In the genomic region with DNA sequence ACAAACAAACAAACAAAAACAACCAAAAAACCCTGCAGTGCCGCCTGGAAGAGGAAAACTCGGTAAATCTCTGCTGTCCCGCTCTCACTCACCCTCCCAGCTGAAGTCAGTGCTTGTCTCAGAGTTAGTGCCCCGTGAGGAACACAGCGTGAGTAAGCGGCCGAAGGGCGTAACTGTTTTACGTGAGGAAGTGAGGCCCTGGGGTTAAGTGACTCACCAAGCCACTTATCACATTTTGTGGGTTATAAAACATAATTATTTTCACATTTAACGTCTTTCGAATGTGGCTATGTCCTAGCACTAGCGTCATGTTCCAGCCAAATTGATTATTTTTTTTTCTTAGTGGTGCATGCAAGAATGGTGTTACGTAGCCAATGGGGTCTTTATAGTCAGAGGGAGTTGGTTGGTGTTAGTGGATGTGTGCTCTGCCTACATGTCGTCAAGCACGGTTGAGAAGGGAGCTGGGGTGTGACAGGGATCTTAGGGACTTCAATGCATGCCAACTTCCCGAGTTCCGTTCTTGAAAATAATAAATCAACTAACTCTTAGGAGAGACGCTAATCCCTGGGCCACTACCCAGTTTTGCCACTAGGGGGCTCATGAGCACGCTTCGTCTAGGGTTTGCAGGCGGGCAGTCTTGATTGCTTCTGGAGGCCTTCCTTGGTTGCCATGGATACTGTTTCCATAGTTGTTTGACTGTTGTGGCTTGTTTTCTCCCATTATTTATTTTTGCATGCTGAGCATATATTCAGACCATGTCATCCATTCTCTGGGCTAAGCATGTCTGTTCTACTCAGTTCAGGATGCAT, we compare ENCODE assay signal across 7 mouse cellular contexts. TPM values are rescaled to one million over a fixed set of nuclear protein-coding genes. Genes with fewer than 3 reads are reported as not detected.
DNase-seq lines count a peak whose midpoint lies in the region; ATAC-seq lines count a peak whose summit lies in the region.

No protein-coding gene starts in this region.

- peak; percentile 93 for ATAC-seq in intestine, embryonic 15.5 days
- ATAC-seq in midbrain, embryonic 13.5 days: peak; percentile 73

- H3K36me3 ChIP-seq in intestine, embryonic 15.5 days: no peaks in the 10 kb centered on the region
- no peaks in the 10 kb centered on the region for H3K36me3 ChIP-seq in midbrain, embryonic 13.5 days

- peak; percentile 68 to 74 for DNase-seq in adrenal gland, adult 18-20 months (ENCODE audit: low spot score in 2 of 2)
- peak; percentile 75 to 87 for DNase-seq in cerebellum, postnatal 4 days (ENCODE audit: low spot score in 2 of 2)
- peak; percentile 74 for DNase-seq in gastrocnemius, adult 18-20 months (ENCODE audit: low spot score)
- DNase-seq in left cerebral cortex, postnatal 14 days (ENCODE audit: low spot score in 2 of 2): peak; percentile 88 to 93
- DNase-seq in skeletal muscle tissue, adult 2 months (ENCODE audit: low read depth, low spot score): peak; percentile 74

- H3K27ac ChIP-seq in intestine, embryonic 15.5 days: 0 out of 2 replicates have a peak overlapping the region, but pooled peaks have one; percentile 52
- 0 out of 2 replicates have a peak overlapping the region, but pooled peaks have one; percentile 40 for H3K27ac ChIP-seq in midbrain, embryonic 13.5 days

- H3K9ac ChIP-seq in intestine, embryonic 15.5 days: no peak overlapping the region
- no peak overlapping the region for H3K9ac ChIP-seq in midbrain, embryonic 13.5 days (replicated peaks)

- peak overlapping the region; percentile 30 for H3K4me2 ChIP-seq in intestine, embryonic 15.5 days (replicated peaks)
- H3K4me2 ChIP-seq in midbrain, embryonic 13.5 days (replicated peaks): no peak overlapping the region

- no peaks in the 10 kb centered on the region for H3K27me3 ChIP-seq in intestine, embryonic 15.5 days (replicated peaks)
- H3K27me3 ChIP-seq in midbrain, embryonic 13.5 days: peaks cover 6% of the 10 kb centered on the region

- no peaks in the 10 kb centered on the region for H3K4me1 ChIP-seq in intestine, embryonic 15.5 days (replicated peaks)
- H3K4me1 ChIP-seq in midbrain, embryonic 13.5 days (replicated peaks): peaks cover 8% of the 10 kb centered on the region; the same call in 1 of the 2 replicates

- intact Hi-C loops in left cerebral cortex, postnatal 14 days (cut with DNase I): loop anchor here (2.0 kb wide), 2 partner anchors 44 to 76 kb away; a partner anchor contains a TSS

- 42% methylated on average over 21 of the region's 21 CpGs for WGBS in intestine, embryonic 15.5 days
- 53% methylated on average over 21 of the region's 21 CpGs for WGBS in midbrain, embryonic 13.5 days

- no peaks in the 10 kb centered on the region for H3K9me3 ChIP-seq in intestine, embryonic 15.5 days
- no peaks in the 10 kb centered on the region for H3K9me3 ChIP-seq in midbrain, embryonic 13.5 days

- H3K4me3 ChIP-seq in intestine, embryonic 15.5 days (replicated peaks): no peak overlapping the region
- no peak overlapping the region for H3K4me3 ChIP-seq in midbrain, embryonic 13.5 days (replicated peaks)

RNA-seq across cellular contexts. Expression of a gene that starts 10.7 kb away (rescaled TPM):
- total RNA-seq in adrenal gland, adult 18-20 months (2021): not detected
- not detected for total RNA-seq in gastrocnemius, adult 18-20 months (2021)
- 2.6 and 2.8 TPM in 2 replicates for polyA plus RNA-seq in intestine, embryonic 15.5 days (2015; fragmentation: Nextera tagmentation; extraction: Ambion mirVana)
- not detected for total RNA-seq in left cerebral cortex, postnatal 14 days (2021)
- not detected in 2 replicates for polyA plus RNA-seq in midbrain, embryonic 13.5 days (2015; fragmentation: Nextera tagmentation; extraction: Ambion mirVana)

RNA-seq across cellular contexts. Expression of a gene that starts 23.4 kb away (rescaled TPM):
- not detected for total RNA-seq in adrenal gland, adult 18-20 months (2021)
- total RNA-seq in gastrocnemius, adult 18-20 months (2021): not detected
- polyA plus RNA-seq in intestine, embryonic 15.5 days (2015; fragmentation: Nextera tagmentation; extraction: Ambion mirVana): not detected in 2 replicates
- total RNA-seq in left cerebral cortex, postnatal 14 days (2021): not detected
- not detected in 2 replicates for polyA plus RNA-seq in midbrain, embryonic 13.5 days (2015; fragmentation: Nextera tagmentation; extraction: Ambion mirVana)

RNA-seq across cellular contexts. Expression of a gene that starts 35.8 kb away (rescaled TPM):
- total RNA-seq in adrenal gland, adult 18-20 months (2021): not detected
- not detected for total RNA-seq in gastrocnemius, adult 18-20 months (2021)
- polyA plus RNA-seq in intestine, embryonic 15.5 days (2015; fragmentation: Nextera tagmentation; extraction: Ambion mirVana): not detected in 2 replicates
- total RNA-seq in left cerebral cortex, postnatal 14 days (2021): not detected
- polyA plus RNA-seq in midbrain, embryonic 13.5 days (2015; fragmentation: Nextera tagmentation; extraction: Ambion mirVana): not detected in 2 replicates

RNA-seq across cellular contexts. Expression of a gene that starts 38.7 kb away (rescaled TPM):
- 1 to 10 TPM in 1 of 2 experiments, under 1 TPM in 1; 0.10 to 7.1 TPM for total RNA-seq in adrenal gland, adult 18-20 months (2021)
- total RNA-seq in gastrocnemius, adult 18-20 months (2021): under 1 TPM; 0.09 to 0.69 TPM
- polyA plus RNA-seq in intestine, embryonic 15.5 days (2015; fragmentation: Nextera tagmentation; extraction: Ambion mirVana): 0.05 TPM in 1 of 2 replicates, not detected in the other
- total RNA-seq in left cerebral cortex, postnatal 14 days (2021): under 1 TPM; 0.68 to 0.79 TPM
- polyA plus RNA-seq in midbrain, embryonic 13.5 days (2015; fragmentation: Nextera tagmentation; extraction: Ambion mirVana): 0.06 and 0.11 TPM in 2 replicates

RNA-seq across cellular contexts. Expression of a gene that starts 52.9 kb away (rescaled TPM):
- not detected for total RNA-seq in adrenal gland, adult 18-20 months (2021)
- total RNA-seq in gastrocnemius, adult 18-20 months (2021): not detected
- 0.39 and 0.44 TPM in 2 replicates for polyA plus RNA-seq in intestine, embryonic 15.5 days (2015; fragmentation: Nextera tagmentation; extraction: Ambion mirVana)
- total RNA-seq in left cerebral cortex, postnatal 14 days (2021): not detected
- not detected in 2 replicates for polyA plus RNA-seq in midbrain, embryonic 13.5 days (2015; fragmentation: Nextera tagmentation; extraction: Ambion mirVana)
